Mouse (Mus musculus) hindbrain, embryonic 16.5 days (tissue): Measurements from ENCODE around the gene Krt222. TPM values are rescaled to one million over a fixed set of nuclear protein-coding genes. Genes with fewer than 3 reads are reported as not detected.

Experiments
- ATAC-seq: fragments of 200-750 bp; cut with Nextera tagmentation; 2 replicates; pipeline ENCODE4 v1.8.0; 2017; ENCODE audit warnings: moderate TSS enrichment, moderate library complexity
- H3K27ac ChIP-seq: fragments of 300-500 bp; sonication (generic); 2 replicates; pipeline ENCODE4 v1.5.1; 2014; ENCODE audit warnings: low read depth, mild to moderate bottlenecking, control low read depth, low read length, moderate library complexity
- H3K27me3 ChIP-seq: fragments of 300-500 bp; sonication (generic); replicated peaks from 2 replicates; pipeline ENCODE4 v1.6.1; 2014; ENCODE audit warnings: low read length; ENCODE audit not compliant: control insufficient read depth, insufficient read depth
- H3K36me3 ChIP-seq: fragments of 300-500 bp; sonication (generic); 2 replicates; pipeline ENCODE4 v1.6.1; 2014; ENCODE audit warnings: mild to moderate bottlenecking, low read length, moderate library complexity, mixed read lengths; ENCODE audit not compliant: control insufficient read depth, insufficient read depth
- H3K4me1 ChIP-seq: fragments of 300-500 bp; sonication (generic); 2 replicates; pipeline ENCODE4 v1.6.1; 2014; ENCODE audit warnings: low read depth, low read length; ENCODE audit not compliant: control insufficient read depth, insufficient read depth
- H3K4me2 ChIP-seq: fragments of 300-500 bp; sonication (generic); 2 replicates; pipeline ENCODE4 v1.6.1; 2014; ENCODE audit warnings: mild to moderate bottlenecking, low read length, control low read depth, moderate library complexity
- H3K4me3 ChIP-seq: fragments of 300-500 bp; sonication (generic); 2 replicates; pipeline ENCODE4 v1.5.1; 2014; ENCODE audit warnings: mild to moderate bottlenecking, low read length, control low read depth, moderate library complexity
- H3K9ac ChIP-seq: fragments of 300-500 bp; sonication (generic); 2 replicates; pipeline ENCODE4 v1.6.1; 2014; ENCODE audit warnings: low read depth, mild to moderate bottlenecking, control low read depth, low read length, moderate library complexity
- H3K9me3 ChIP-seq: fragments of 300-500 bp; sonication (generic); 2 replicates; pipeline ENCODE4 v1.6.1; 2014; ENCODE audit warnings: mild to moderate bottlenecking, low read length, moderate library complexity; ENCODE audit not compliant: control insufficient read depth
- WGBS: fragments of 180-500 bp; shearing (Covaris S2); extraction: QIAGEN DNeasy Blood & Tissue Kit; methylation state at CpG from one replicate; pipeline ENCODE4 v1.1.7; 2014; 5-methylcytosine and 5-hydroxymethylcytosine counted together
- polyA plus RNA-seq: library from polyadenylated mRNA; unstranded; fragments of >200 nt; fragmentation: Nextera tagmentation; extraction: Ambion mirVana; gene quantifications from 2 replicates; pipeline ENCODE4 v1.2.1, GENCODE M21; 2015

The Krt222 gene
- polyA plus RNA-seq = 10.9 and 14.3 TPM in 2 replicates

DNA sequence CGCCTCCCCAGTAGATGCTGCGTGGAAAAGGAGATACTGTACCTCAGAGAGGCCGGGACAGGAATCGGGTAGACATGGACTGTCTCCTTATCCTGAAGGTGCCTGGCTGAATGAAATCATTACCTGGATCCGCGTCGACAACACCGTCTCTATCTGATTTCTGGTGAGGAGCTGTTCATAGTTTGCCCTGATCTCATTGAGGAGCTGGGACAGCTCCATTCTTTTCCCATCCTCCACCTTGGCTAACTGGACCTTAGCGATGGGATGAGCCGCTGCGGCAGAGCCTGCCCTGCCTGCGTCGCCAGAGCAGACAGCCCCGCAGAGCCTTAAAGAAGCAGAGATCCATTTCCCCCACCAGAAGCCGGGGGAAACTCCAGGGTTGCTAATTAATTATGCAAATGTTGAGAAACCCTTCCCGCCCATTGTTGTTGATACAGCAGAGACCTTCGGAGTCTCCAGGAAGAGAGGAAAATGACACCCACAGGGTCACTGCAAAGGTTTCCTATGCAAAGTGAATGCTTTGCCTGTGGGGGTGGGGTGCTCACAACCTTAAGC, at the start of gene Krt222:
Gene Krt222, minus strand, starts transcription at position 266 of the 555 bp plus-strand sequence.
- WGBS = 5% methylated on average over 17 of the region's 17 CpGs
- Histone ChIP-seq H3K4me1 (peaks cover 3% of the 10 kb centered on the region), H3K4me3 (peak within 1 kb of the TSS; percentile 42), H3K36me3 (no peaks in the 10 kb centered on the region), H3K27ac (peak within 1 kb of the TSS; percentile 64), H3K4me2 (peak within 1 kb of the TSS; percentile 54), H3K27me3 (no peaks in the 10 kb centered on the region), H3K9ac (peak within 1 kb of the TSS; percentile 58), H3K9me3 (no peaks in the 10 kb centered on the region)
- peak; percentile 80 for ATAC-seq

DNA sequence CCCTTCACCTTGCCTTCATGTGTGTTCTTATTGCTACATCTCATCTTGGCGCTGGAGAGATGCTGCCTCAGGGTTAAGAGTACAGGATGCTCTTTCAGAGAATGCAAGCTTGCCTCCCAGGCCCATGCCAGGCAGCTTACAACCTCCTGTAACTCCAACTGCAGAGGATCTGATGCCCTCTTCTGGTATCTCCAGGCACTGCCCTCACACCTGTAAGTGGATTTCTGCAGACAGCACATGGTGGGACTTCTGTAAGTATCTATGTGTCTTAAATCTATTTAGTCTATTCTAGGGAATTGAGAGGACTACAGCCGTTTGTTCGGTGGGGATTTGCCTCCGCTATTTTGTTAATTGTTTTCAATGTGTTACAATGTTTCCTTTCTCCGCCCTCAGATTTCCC, 49.0 kb upstream of the Krt222 start:
- Histone ChIP-seq H3K9ac (no peak overlapping the region), H3K4me1 (no peaks in the 10 kb centered on the region), H3K4me2 (no peak overlapping the region), H3K4me3 (no peak overlapping the region), H3K9me3 (no peaks in the 10 kb centered on the region), H3K27me3 (0 out of 2 replicates have a peak, but pooled peaks cover 2% of the 10 kb centered on the region), H3K36me3 (no peaks in the 10 kb centered on the region), H3K27ac (no peak overlapping the region)
- no peak for ATAC-seq
- 68% methylated on average over 5 of the region's 5 CpGs for WGBS

DNA sequence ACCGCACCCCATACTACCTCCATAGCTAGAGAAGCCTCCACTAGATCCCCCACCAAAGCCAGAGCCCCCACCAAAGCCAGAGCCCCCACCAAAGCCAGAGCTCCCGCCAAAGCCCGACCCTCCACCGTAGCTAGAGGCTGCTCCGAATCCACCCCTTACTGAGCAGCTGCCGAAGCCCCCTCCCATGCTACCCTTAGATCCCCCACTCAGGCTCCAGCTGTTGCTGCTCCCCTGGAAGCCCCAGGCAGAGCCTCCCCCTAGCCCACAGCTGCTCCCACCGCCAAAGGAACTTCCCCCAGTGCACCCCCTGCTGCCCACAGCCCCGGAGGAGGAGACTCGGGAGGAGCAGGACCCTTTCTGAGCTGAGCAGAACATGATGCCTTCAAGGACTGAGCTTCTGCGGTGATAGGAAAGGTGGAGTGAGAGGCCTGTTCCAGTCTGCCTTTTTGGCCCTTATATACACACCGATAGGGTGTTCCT, 41.0 kb upstream of the Krt222 start, which contains the start of gene Krt24:
Gene Krt24, minus strand, starts transcription at position 430 of the 480 bp plus-strand sequence.
- Histone ChIP-seq H3K4me3 (no peak within 1 kb of the TSS), H3K36me3 (no peaks in the 10 kb centered on the region), H3K27me3 (no peaks in the 10 kb centered on the region), H3K27ac (no peak within 1 kb of the TSS), H3K4me1 (no peaks in the 10 kb centered on the region; the same call in 1 of the 2 replicates), H3K9me3 (no peaks in the 10 kb centered on the region), H3K9ac (no peak within 1 kb of the TSS), H3K4me2 (no peak within 1 kb of the TSS)
- ATAC-seq = no peak
- WGBS = 47% methylated on average over 11 of the region's 11 CpGs

DNA sequence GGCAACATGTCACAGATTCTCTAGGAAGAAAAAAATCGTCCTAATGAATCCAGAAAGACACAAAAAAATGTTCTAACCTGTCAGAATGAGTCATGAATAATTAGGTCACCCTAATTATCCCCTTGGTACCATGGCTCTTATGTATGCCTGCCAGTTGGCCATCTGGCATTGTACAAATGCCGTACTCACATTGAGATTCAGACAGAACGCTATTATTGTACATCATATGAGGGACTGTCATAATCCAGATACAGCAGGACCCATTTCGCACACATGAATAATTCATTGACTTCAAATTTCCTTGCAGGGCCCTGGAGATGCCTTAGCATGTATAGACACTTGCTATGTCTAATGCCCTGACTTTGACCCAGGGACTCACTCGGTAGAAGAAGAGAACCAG, 40.1 kb upstream of the Krt222 start:
- WGBS = 52% methylated on average over 5 of the region's 5 CpGs
- ATAC-seq = no peak; the same call in 1 of the 2 replicates
- H3K9me3 ChIP-seq = no peaks in the 10 kb centered on the region
- no peaks in the 10 kb centered on the region; the same call in 1 of the 2 replicates for H3K4me1 ChIP-seq
- no peak overlapping the region for H3K27ac ChIP-seq
- H3K4me3 ChIP-seq = no peak overlapping the region
- H3K36me3 ChIP-seq = no peaks in the 10 kb centered on the region
- H3K4me2 ChIP-seq = no peak overlapping the region
- no peak overlapping the region for H3K9ac ChIP-seq
- H3K27me3 ChIP-seq = no peaks in the 10 kb centered on the region

DNA sequence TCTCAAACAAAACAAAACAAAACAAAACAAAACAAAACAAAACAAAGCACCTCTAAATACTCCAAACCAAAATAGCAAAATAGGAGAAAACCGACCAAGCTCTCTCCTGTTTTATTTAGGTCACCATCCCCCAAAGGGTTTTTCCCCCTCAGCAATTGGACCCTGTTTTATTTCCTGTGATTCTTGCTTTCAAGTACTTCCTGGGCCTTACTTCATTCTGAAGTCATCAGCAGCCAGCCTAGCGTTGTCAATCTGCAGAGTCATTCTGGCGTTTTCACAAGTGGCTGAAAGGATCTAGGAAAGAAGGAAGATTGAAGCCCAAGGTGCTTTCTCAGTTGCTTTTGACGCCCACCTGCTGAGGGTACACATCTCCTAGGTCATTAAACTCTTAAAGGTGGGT, 39.4 kb upstream of the Krt222 start:
- Histone ChIP-seq H3K4me1 (no peaks in the 10 kb centered on the region; the same call in 1 of the 2 replicates), H3K27ac (no peak overlapping the region), H3K27me3 (no peaks in the 10 kb centered on the region), H3K9ac (no peak overlapping the region), H3K36me3 (no peaks in the 10 kb centered on the region), H3K9me3 (no peaks in the 10 kb centered on the region), H3K4me2 (no peak overlapping the region), H3K4me3 (no peak overlapping the region)
- WGBS = 60% methylated on average over 4 of the region's 4 CpGs
- no peak for ATAC-seq

DNA sequence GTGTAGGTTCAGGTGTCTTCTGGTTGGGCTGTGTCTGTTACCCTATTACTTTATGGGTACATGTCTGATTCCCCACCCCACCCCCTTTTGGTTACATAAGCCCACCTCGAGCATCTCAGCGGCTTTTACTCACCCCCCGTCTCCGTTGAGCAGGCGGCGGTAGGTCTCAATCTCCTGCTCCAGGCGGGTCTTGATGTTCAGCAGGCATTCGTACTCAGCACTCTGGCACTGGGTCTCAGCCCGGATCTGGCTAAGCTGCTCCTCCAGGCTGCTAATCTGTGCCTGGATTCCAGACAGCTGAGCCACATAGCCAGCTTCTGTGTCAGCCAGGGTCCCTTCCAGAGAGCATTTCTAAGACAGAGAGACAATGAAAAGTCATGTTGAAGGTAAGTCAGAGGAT, 37.2 kb upstream of the Krt222 start:
- H3K36me3 ChIP-seq = no peaks in the 10 kb centered on the region
- no peak overlapping the region for H3K4me2 ChIP-seq
- H3K9ac ChIP-seq = no peak overlapping the region
- WGBS = 75% methylated on average over 9 of the region's 9 CpGs
- H3K4me3 ChIP-seq = no peak overlapping the region
- H3K27me3 ChIP-seq = no peaks in the 10 kb centered on the region
- no peak overlapping the region for H3K27ac ChIP-seq
- no peaks in the 10 kb centered on the region for H3K9me3 ChIP-seq
- no peak for ATAC-seq
- no peaks in the 10 kb centered on the region; the same call in 1 of the 2 replicates for H3K4me1 ChIP-seq

DNA sequence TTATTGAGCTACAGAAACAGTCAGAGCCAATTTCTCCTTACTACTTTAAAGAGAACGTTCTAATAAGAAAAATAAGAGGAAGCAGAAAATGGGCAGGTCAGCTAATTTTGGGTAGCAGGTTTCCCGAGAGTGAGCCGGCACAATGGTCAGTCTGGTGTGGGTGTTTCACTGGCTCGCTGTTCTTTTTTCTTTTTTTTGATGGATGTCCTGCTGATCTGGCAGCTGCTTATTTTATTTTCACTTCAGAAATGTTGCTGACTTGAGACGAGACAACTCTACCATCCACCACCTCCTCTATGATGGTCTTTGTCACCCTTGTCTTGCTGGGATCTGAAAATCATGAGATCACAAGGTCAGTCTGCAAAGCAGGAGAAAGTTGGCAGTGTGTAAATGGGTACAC, 36.1 kb upstream of the Krt222 start:
- H3K4me3 ChIP-seq = no peak overlapping the region
- no peaks in the 10 kb centered on the region for H3K36me3 ChIP-seq
- H3K9ac ChIP-seq = no peak overlapping the region
- ATAC-seq = no peak
- WGBS = 65% methylated on average over 5 of the region's 5 CpGs
- no peaks in the 10 kb centered on the region for H3K27me3 ChIP-seq
- H3K4me1 ChIP-seq = no peaks in the 10 kb centered on the region; the same call in 1 of the 2 replicates
- no peak overlapping the region for H3K27ac ChIP-seq
- no peaks in the 10 kb centered on the region for H3K9me3 ChIP-seq
- H3K4me2 ChIP-seq = no peak overlapping the region

DNA sequence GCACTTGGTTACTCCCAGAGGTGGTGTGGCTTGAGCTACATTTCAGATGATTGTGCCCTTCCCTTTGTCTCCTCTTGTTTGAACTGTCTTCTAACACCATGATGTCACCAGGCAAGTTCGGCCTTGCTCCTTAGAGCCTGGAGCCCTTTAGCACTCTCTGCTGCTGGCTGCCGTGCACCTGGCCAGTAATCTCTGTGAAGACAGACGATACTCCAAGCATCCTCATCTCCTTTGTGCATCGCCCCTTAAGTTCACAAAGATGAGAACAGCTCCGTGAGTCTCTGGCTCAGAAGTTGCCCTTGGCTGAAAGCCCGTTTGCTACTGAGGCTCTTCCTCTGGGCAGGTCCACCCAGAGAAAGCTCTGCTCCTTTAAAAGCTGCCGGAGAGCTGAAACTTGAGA, 32.9 kb upstream of the Krt222 start:
- WGBS = 72% methylated on average over 7 of the region's 7 CpGs
- no peak overlapping the region for H3K27ac ChIP-seq
- no peaks in the 10 kb centered on the region for H3K27me3 ChIP-seq

DNA sequence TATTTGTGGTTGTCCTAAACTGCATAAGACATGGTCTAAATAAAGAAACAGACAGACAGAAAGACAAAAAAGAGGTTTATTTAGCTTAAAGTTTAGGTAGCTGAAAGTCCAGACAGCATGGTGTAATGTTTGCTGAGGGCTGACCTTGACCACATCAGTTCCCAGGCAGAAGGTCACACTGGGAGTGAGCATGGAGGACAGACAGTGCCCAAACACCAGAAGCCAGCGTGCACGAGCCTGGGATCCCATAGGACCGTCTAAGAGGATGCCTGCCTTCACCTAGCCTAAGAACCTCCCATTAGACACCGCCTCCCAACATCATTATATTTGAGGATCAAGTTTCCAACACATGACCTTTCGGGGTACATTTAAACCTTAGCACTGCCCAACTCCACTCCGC, 31.7 kb upstream of the Krt222 start:
- no peaks in the 10 kb centered on the region for H3K4me1 ChIP-seq
- no peaks in the 10 kb centered on the region for H3K9me3 ChIP-seq
- H3K4me3 ChIP-seq = no peak overlapping the region
- no peaks in the 10 kb centered on the region for H3K27me3 ChIP-seq
- no peaks in the 10 kb centered on the region for H3K36me3 ChIP-seq
- no peak overlapping the region for H3K9ac ChIP-seq
- no peak overlapping the region for H3K4me2 ChIP-seq
- WGBS = 83% methylated on average over 6 of the region's 6 CpGs
- ATAC-seq = no peak
- no peak overlapping the region for H3K27ac ChIP-seq

More for the DNA sequence above, 32.9 kb upstream of the Krt222 start:
- no peak for ATAC-seq
- Histone ChIP-seq H3K9me3 (no peaks in the 10 kb centered on the region), H3K36me3 (no peaks in the 10 kb centered on the region), H3K4me3 (no peak overlapping the region), H3K4me2 (no peak overlapping the region), H3K9ac (no peak overlapping the region), H3K4me1 (no peaks in the 10 kb centered on the region)
